Mouse (Mus musculus) monocyte, adult 5-6 weeks (primary cell): ENCODE data around the gene Dennd6b. TPM values are rescaled to one million over a fixed set of nuclear protein-coding genes. Genes with fewer than 3 reads are reported as not detected.

ENCODE experiments used
- ATAC-seq: fragments of 153-309, 156-312 bp; replicated peaks from 2 replicates; pipeline ENCODE4 v1.8.0; 2017; ENCODE audit warnings: mild to moderate bottlenecking; ENCODE audit not compliant: low TSS enrichment, insufficient number of reproducible peaks, severe bottlenecking, poor library complexity, low FRiP score
- total RNA-seq: library from RNA; stranded (forward); fragments of 200-1000, 200-491, 200-594 nt; gene quantifications from 3 replicates; pipeline ENCODE4 v1.2.3, GENCODE M21; 2017

Dennd6b gene
- total RNA-seq, 1 experiment from 2014 or later = 2.1 TPM

GRCm38 (mm10) chr15:89141905-89142304 is 54.4 kb downstream of the Dennd6b start:
- no peak for ATAC-seq

DNA sequence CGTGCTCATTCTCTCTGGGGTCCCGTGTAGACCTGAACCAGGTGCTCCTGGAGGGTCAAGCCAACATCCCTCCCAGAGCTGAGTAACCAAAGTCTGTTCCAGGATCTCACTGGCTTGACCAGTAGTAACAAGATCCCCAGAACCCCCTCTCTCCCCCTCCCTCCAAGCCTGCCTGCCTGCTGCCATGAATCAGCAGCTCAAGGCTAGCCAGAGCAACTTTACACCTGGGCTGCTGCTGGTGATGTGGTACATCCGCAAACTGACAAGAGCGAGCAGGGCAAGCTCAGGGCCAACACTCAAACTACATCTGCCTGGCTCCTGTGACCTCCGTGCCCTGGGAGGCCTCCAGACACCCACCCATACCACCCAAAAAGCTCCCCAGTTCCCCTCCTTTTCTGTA is 54.9 kb downstream of the Dennd6b start:
- no peak for ATAC-seq

DNA sequence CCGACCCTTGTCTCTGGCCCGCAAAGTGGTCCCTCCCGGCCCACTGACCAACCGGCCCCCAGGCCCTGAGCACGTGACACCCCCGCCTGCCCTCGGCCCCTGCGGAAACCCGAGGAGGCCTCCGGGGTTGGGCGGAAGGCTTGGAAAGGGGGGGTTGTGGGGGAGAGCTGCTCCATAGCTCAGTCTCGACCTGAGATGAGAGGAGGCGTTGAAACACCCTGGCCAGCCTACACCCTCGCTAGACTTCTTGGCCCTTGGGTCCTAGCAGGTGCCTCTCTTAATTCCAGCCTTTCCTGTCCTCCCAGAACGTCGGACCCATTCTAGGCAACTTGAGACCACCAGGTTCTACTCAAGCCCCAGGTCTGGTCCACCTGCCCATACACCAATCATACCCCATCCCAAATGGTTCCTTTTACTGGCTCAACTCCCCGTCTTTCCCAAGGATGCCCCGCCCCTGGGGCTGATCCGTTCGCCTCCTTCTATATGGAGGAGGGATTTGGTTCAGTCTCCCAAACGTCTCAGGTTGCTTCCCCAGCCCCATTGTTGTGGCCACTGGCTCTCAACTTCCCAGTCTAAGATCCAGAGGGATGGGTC is 55.5 kb downstream of the Dennd6b start, which contains the start of gene Mapk12:
Mapk12 (minus strand) TSS at position 45 of the 594 bp plus-strand sequence.
- no peak for ATAC-seq

DNA sequence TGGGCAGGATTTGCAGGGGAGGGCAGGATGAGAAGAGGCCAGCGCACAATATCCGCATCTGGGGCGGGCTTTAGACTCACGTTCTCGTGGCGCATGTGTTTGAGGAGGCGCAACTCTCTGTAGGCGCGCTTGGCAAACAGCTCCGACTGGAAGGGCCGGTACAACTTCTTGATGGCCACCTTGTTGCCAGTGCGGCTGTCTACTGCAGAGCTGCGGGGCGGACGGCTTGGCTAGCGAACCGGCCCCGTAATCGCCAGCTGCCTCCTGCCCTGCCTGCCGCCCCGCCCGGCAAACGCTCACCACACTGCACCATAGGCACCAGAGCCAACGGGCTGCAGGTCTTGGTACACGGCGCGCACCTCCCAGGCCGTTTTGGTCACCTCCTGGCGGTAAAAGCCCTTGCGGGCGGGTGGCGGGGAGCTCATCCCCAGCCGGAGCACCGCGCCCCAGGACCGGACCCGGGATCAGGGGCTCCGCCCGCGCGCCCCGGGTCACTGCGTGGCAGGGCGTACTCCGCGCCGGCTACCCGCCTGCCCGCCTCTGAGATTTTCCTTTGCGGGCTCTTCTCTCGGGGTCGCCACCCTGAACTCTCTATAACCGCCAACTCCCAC is 56.1 kb downstream of the Dennd6b start:
- no peak for ATAC-seq

- no peak for ATAC-seq
These were observed 57.8 kb downstream of the Dennd6b start for GRCm38 (mm10) chr15:89138531-89138930.

DNA sequence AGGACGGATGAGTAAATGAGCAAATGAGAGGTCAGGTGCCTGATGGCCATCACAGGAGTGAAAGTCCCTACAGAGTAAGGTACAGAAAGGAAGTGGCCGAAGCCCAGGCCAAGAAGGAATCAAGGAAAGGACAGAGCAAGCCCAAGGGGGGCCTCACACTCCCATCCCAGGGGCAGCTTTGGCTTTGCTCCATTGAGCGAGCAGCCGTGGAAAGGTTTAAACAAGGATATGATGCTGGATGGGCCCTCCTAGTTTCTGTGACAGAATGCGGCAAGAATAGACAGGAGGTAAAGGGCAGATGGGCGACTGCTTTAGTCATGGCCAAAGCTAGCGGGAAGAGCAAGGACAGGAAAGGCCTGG is 58.3 kb downstream of the Dennd6b start:
- ATAC-seq = no peak

DNA sequence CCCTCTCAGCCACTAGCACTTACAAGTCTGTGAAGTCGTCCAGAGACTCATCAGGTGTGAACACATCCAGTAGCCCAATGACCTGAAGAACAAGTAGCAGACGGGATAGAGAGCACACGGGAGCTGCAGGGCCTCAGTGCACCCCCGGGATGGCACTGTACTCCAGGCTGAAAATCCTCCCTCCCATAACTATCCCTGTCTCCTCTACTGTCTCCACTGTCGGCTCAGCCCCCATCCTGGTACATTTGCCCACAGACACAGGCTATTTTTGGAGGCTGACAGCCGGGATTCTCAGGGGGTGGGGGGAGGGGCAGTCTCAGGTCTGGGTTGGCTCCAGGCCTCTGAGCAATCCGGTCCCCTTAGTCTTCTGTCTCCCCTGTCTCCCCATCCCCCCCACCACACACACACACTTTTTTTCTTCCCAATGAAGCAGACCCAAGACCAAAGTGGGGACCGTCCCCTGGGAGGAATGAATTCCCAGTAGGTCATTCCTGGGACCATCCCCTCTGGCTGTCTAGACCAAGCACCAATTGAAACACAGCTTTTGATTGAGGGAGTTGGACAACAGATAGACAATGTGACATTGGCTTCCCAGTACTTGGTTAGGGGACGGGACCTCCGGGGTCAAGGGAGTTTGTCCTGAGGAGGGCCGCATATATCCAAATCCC is 58.8 kb downstream of the Dennd6b start:
- no peak for ATAC-seq

GRCm38 (mm10) chr15:89136461-89137155 is 59.7 kb downstream of the Dennd6b start:
- no peak for ATAC-seq

Other genes with a start within 250 kb of the Dennd6b start
- not detected in 3 replicates for gene Ttll8, start 242.1 kb downstream of the Dennd6b start, total RNA-seq
- gene Mlc1, start 217.5 kb downstream of the Dennd6b start, total RNA-seq = 0.29 TPM in 1 of 3 replicates, not detected in the others
- not detected in 3 replicates for gene Mov10l1, start 213.6 kb downstream of the Dennd6b start, total RNA-seq
- not detected in 3 replicates for gene Panx2, start 136.8 kb downstream of the Dennd6b start, total RNA-seq
- 39.1 to 48.0 TPM (median 42.2 TPM) in 3 replicates for gene Trabd, start 121.4 kb downstream of the Dennd6b start, total RNA-seq
- gene Selenoo, start 107.4 kb downstream of the Dennd6b start, total RNA-seq = 13.1 to 23.8 TPM (median 16.3 TPM) in 3 replicates
- 11.0 to 27.3 TPM (median 26.4 TPM) in 3 replicates for gene Tubgcp6, start 73.4 kb downstream of the Dennd6b start, total RNA-seq
- gene Hdac10, start 67.8 kb downstream of the Dennd6b start, total RNA-seq = 19.4 to 24.3 TPM (median 20.6 TPM) in 3 replicates
- 0.39 to 5.8 TPM (median 3.7 TPM) in 3 replicates for gene Mapk12, start 55.8 kb downstream of the Dennd6b start, total RNA-seq
- gene Mapk11, start 46.9 kb downstream of the Dennd6b start, total RNA-seq = 4.5 to 6.6 TPM (median 4.6 TPM) in 3 replicates
- 145 to 153 TPM (median 153 TPM) in 3 replicates for gene Plxnb2, start 15.7 kb downstream of the Dennd6b start, total RNA-seq
- gene Ppp6r2, start 15.1 kb upstream of the Dennd6b start, total RNA-seq = 16.8 to 32.5 TPM (median 19.4 TPM) in 3 replicates
- gene Sbf1, start 118.8 kb upstream of the Dennd6b start, total RNA-seq = 86.3 to 141 TPM (median 130 TPM) in 3 replicates
- gene Adm2, start 126.2 kb upstream of the Dennd6b start, total RNA-seq = not detected in 3 replicates
- gene Miox, start 137.9 kb upstream of the Dennd6b start, total RNA-seq = not detected in 3 replicates
- gene Lmf2, start 159.2 kb upstream of the Dennd6b start, total RNA-seq = 9.0 to 27.2 TPM (median 20.9 TPM) in 3 replicates
- 71.4 to 99.9 TPM (median 80.6 TPM) in 3 replicates for gene Ncaph2, start 159.2 kb upstream of the Dennd6b start, total RNA-seq
- 5.4 to 9.4 TPM (median 6.3 TPM) in 3 replicates for gene Sco2, start 177.3 kb upstream of the Dennd6b start, total RNA-seq
- gene Tymp, start 180.5 kb upstream of the Dennd6b start, total RNA-seq = 0.57 TPM in 1 of 3 replicates, not detected in the others
- gene Odf3b, start 182.8 kb upstream of the Dennd6b start, total RNA-seq = not detected in 3 replicates
- not detected in 3 replicates for gene Klhdc7b, start 188.4 kb upstream of the Dennd6b start, total RNA-seq
- not detected in 3 replicates for gene Syce3, start 214.0 kb upstream of the Dennd6b start, total RNA-seq
- 0.75 to 8.6 TPM (median 1.8 TPM) in 3 replicates for gene Cpt1b, start 229.4 kb upstream of the Dennd6b start, total RNA-seq
- gene C730034F03Rik, start 233.1 kb upstream of the Dennd6b start, total RNA-seq = 9.7 to 24.4 TPM (median 15.7 TPM) in 3 replicates
- 0.76 to 1.2 TPM in 2 of 3 replicates, not detected in the other for gene Gm44502, start 233.2 kb upstream of the Dennd6b start, total RNA-seq
- gene Chkb, start 233.4 kb upstream of the Dennd6b start, total RNA-seq = 95.3 to 120 TPM (median 95.5 TPM) in 3 replicates